Mouse (Mus musculus) C2C12 (cell line): Measurements from ENCODE around the gene Rap1gap2.

ENCODE experiments used
- CEBPB ChIP-seq: IDR thresholded peaks from one replicate; pipeline ENCODE4 v1.6.1; 2011; ENCODE audit warnings: low read depth, mild to moderate bottlenecking, control low read depth, moderate library complexity
- CTCF ChIP-seq: IDR thresholded peaks from one replicate; pipeline ENCODE4 v1.5.1; 2011; ENCODE audit not compliant: control insufficient read depth, insufficient read depth, insufficient read length
- MAX ChIP-seq: IDR thresholded peaks from one replicate; pipeline ENCODE4 v1.6.1; 2011; ENCODE audit warnings: mild to moderate bottlenecking, control low read depth
- USF1 ChIP-seq: IDR thresholded peaks from one replicate; pipeline ENCODE4 v1.6.1; 2011; ENCODE audit warnings: low read depth, mild to moderate bottlenecking, control low read depth, moderate library complexity

DNA sequence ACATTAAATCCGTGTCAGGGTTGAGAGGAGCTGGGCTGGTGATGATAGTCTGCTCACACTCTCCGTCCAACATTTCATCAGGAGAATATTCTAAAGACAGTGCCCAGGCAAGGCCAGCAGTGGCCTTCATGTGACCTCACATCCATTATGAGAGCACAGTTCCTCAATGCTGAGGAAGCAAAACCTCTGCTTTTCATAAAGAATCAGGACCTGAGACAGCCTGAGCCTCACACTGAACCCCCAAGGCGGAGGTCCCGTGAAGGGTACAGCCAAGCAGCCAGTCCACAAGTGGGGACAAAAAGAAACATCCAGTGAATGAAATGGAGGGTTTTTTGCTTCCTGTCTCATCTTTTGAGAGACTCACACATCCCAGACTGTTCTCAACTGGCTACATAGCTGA, 78.3 kb downstream of the Rap1gap2 start:
- no peak for TF ChIP-seq CEBPB
- no peak for TF ChIP-seq MAX
- no peak for TF ChIP-seq CTCF
- TF ChIP-seq USF1: no peak
